Mouse (Mus musculus) right cerebral cortex, postnatal 14 days (tissue): ENCODE measurements around the gene Olfr545.

Source experiments
- DNase-seq: peaks from one replicate; pipeline ENCODE4 v3.0.0; 2022

Olfr545 gene

DNA sequence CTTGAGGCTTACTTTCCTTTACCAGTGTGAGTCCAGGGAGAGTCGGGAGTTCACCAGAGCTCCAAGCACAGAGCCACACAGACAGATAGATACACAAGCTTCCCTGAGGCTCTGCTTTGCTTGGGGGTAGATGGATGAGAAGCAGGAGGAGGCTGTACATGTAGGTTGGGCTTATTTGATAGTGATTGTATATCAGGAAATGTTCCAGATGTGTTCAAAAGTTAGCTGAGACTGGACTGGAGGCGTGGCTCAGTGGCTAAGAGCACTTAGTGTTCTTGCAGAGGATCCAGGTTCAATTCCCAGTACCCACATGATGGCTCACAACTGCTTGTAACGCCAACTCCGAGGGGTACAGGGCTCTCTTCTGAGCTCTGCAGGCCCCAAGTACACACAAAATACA, 20.9 kb downstream of the Olfr545 start:
- DNase-seq, result no peak

- no peak for DNase-seq
Observed at GRCm38 (mm10) chr7:102477377-102477776, 22.0 kb downstream of the Olfr545 start.

- no peak for DNase-seq
Observed at GRCm38 (mm10) chr7:102476601-102477000, 22.8 kb downstream of the Olfr545 start.

- no peak for DNase-seq
Observed at GRCm38 (mm10) chr7:102472675-102473074, 26.7 kb downstream of the Olfr545 start.

- no peak for DNase-seq
Observed at GRCm38 (mm10) chr7:102467566-102467965, 31.8 kb downstream of the Olfr545 start.

DNA sequence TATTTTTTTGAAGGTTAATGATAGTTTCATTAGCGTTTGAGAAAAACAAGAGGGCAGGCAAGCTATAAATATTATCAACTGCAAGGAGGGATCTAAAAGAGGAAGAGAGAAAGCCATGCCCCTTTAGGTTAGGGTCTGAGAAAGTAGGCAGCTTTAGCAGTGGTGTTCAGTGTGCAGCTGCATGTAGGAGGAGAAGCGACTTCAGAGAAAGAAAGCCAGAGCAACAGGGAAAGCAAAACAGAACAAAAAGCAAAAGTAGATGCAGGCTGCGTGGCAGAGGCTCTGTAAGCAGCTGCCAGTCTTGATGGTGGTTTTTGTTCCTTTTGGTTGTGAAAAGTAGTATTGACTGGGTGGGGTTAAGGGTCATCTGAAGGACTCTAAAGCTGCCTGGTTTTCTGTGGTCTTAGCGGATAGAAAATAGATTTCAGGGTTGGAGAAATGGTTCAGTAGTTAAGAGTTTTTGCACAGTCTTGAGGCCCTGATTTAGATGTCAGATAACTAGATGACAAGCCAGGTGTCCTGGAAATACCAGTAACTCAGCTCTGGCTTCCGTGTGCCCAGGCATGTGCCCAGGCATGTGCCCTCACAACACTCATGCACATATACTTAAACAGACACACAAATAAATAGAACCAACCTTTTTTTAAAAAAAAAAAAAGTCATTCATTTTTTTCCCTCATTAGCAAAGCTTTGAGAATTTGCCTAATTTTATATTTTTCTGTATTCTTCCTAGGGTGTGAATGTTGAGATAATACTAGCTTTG, 40.6 kb downstream of the Olfr545 start:
- DNase-seq, result no peak

GRCm38 (mm10) chr7:102446438-102446837, 52.9 kb downstream of the Olfr545 start:
- no peak for DNase-seq

GRCm38 (mm10) chr7:102444301-102444700, 55.1 kb downstream of the Olfr545 start:
- DNase-seq, result no peak

GRCm38 (mm10) chr7:102442432-102442831, 56.9 kb downstream of the Olfr545 start:
- no peak for DNase-seq

- DNase-seq, result peak; percentile 93
Observed at GRCm38 (mm10) chr7:102441657-102442391, 57.5 kb downstream of the Olfr545 start, which contains the start of gene Rrm1. TSS of gene Rrm1 (plus strand) at chr7:102441695.
